Comparison of ENCODE assay signal across 25 mouse cellular contexts in genomic region chr19:5990033-5990432, GRCm38 (mm10). TPM values are rescaled to one million over a fixed set of nuclear protein-coding genes. Genes with fewer than 3 reads are reported as not detected.
DNase-seq lines count a peak whose midpoint lies in the region; ATAC-seq and TF ChIP-seq lines count a peak whose summit lies in the region.
"Had no signal": no experiment of that assay in that cellular context is flagged by ENCODE, and none has a peak within 500 bp of the region (broad histone marks: within the 10 kb centered on the region; RNA-seq: fewer than 3 reads in every experiment).

No protein-coding gene starts in this region.

- H3K36me3 ChIP-seq in forebrain, embryonic 12.5 days (replicated peaks) = no peaks in the 10 kb centered on the region
- H3K36me3 ChIP-seq in forebrain, embryonic 14.5 days (ENCODE audit: control insufficient read depth, insufficient read depth, low read length) = no peaks in the 10 kb centered on the region
- peaks cover 68% of the 10 kb centered on the region for H3K36me3 ChIP-seq in liver, embryonic 12.5 days
- no peaks in the 10 kb centered on the region for H3K36me3 ChIP-seq in limb, embryonic 12.5 days
- H3K36me3 ChIP-seq: hindbrain, embryonic 15.5 days; midbrain, embryonic 15.5 days had no signal

- no peak for TF ChIP-seq CTCF in bone marrow, adult 2 months (IDR thresholded peaks at IDR 0.05; ENCODE audit: control insufficient read depth, insufficient read depth, low read length)

- ATAC-seq in forebrain, embryonic 12.5 days (ENCODE audit: low FRiP score) = no peak
- ATAC-seq in forebrain, embryonic 14.5 days = no peak
- no peak for ATAC-seq in liver, embryonic 12.5 days
- ATAC-seq in limb, embryonic 12.5 days (ENCODE audit: insufficient number of reproducible peaks, insufficient read depth, low FRiP score, low TSS enrichment, low read depth) = no peak
- ATAC-seq: midbrain, embryonic 15.5 days had no signal

- no peak overlapping the region for H3K4me2 ChIP-seq in forebrain, embryonic 12.5 days
- no peak overlapping the region for H3K4me2 ChIP-seq in forebrain, embryonic 14.5 days (ENCODE audit: low read length)
- H3K4me2 ChIP-seq in liver, embryonic 12.5 days = no peak overlapping the region
- no peak overlapping the region for H3K4me2 ChIP-seq in limb, embryonic 12.5 days

- no peak for DNase-seq in forebrain, embryonic 14.5 days (ENCODE audit: low spot score)
- no peak for DNase-seq in liver
- DNase-seq in frontal cortex, postnatal 10 days (ENCODE audit: low spot score in 2 of 2) = no peak
- no peak for DNase-seq in adrenal gland, adult 18-20 months (ENCODE audit: low spot score in 2 of 2)
- DNase-seq: adrenal gland, adult 2 months; cerebellum, postnatal 14 days; gastrocnemius, postnatal 14 days; heart, adult 2 months; kidney, adult 9 months; retina, postnatal 1 day; right cerebral cortex, postnatal 4 days; thymus, postnatal 4 days had no signal

- 0 out of 2 replicates have a peak overlapping the region, but pooled peaks have one; percentile 5 for H3K27ac ChIP-seq in forebrain, embryonic 12.5 days
- H3K27ac ChIP-seq in forebrain, embryonic 14.5 days (ENCODE audit: low read depth, low read length) = no peak overlapping the region
- peak overlapping the region; percentile 54; the same call in 1 of the 2 replicates for H3K27ac ChIP-seq in liver, embryonic 12.5 days
- peak overlapping the region; percentile 38; the same call in 1 of the 2 replicates for H3K27ac ChIP-seq in bone marrow, adult 2 months (ENCODE audit: control insufficient read depth, insufficient read depth, low read depth, low read length, poor library complexity)
- 0 out of 2 replicates have a peak overlapping the region, but pooled peaks have one; percentile 17 for H3K27ac ChIP-seq in limb, embryonic 12.5 days
- H3K27ac ChIP-seq: heart, adult 2 months; left cerebral cortex, adult 2 months; macrophage had no signal

- H3K4me3 ChIP-seq in forebrain, embryonic 12.5 days (replicated peaks) = no peak overlapping the region
- no peak overlapping the region for H3K4me3 ChIP-seq in forebrain, embryonic 14.5 days (ENCODE audit: low read depth, low read length)
- no peak overlapping the region for H3K4me3 ChIP-seq in liver, embryonic 12.5 days
- no peak overlapping the region for H3K4me3 ChIP-seq in bone marrow, adult 2 months (replicated peaks; ENCODE audit: control insufficient read depth, low read depth, low read length)
- H3K4me3 ChIP-seq in limb, embryonic 12.5 days (replicated peaks) = no peak overlapping the region
- H3K4me3 ChIP-seq: heart, adult 2 months; hindbrain, embryonic 15.5 days; left cerebral cortex, adult 2 months had no signal

- no peak for TF ChIP-seq POLR2A in bone marrow, adult 2 months (IDR thresholded peaks at IDR 0.05; ENCODE audit: borderline replicate concordance, control insufficient read depth, low read depth, low read length)

- no peak overlapping the region for H3K9ac ChIP-seq in forebrain, embryonic 12.5 days
- H3K9ac ChIP-seq in forebrain, embryonic 14.5 days (ENCODE audit: low read length) = no peak overlapping the region
- H3K9ac ChIP-seq in liver, embryonic 12.5 days = no peak overlapping the region
- no peak overlapping the region for H3K9ac ChIP-seq in limb, embryonic 12.5 days (replicated peaks)
- H3K9ac ChIP-seq: hindbrain, embryonic 15.5 days had no signal

- H3K4me1 ChIP-seq in forebrain, embryonic 12.5 days = peaks cover 11% of the 10 kb centered on the region
- peaks cover 4% of the 10 kb centered on the region; the same call in 1 of the 2 replicates for H3K4me1 ChIP-seq in forebrain, embryonic 14.5 days (ENCODE audit: control insufficient read depth, insufficient read depth, low read length)
- peaks cover 25% of the 10 kb centered on the region for H3K4me1 ChIP-seq in liver, embryonic 12.5 days
- peaks cover 15% of the 10 kb centered on the region for H3K4me1 ChIP-seq in bone marrow, adult 2 months (ENCODE audit: control insufficient read depth, insufficient read depth, low read length)
- H3K4me1 ChIP-seq in limb, embryonic 12.5 days (replicated peaks) = peaks cover 17% of the 10 kb centered on the region

- no peaks in the 10 kb centered on the region for H3K9me3 ChIP-seq in forebrain, embryonic 12.5 days
- no peaks in the 10 kb centered on the region for H3K9me3 ChIP-seq in forebrain, embryonic 14.5 days (replicated peaks; ENCODE audit: control insufficient read depth, low read length)
- no peaks in the 10 kb centered on the region for H3K9me3 ChIP-seq in liver, embryonic 12.5 days (replicated peaks)
- H3K9me3 ChIP-seq in limb, embryonic 12.5 days = no peaks in the 10 kb centered on the region
- H3K9me3 ChIP-seq: hindbrain, embryonic 15.5 days; midbrain, embryonic 15.5 days had no signal

- H3K27me3 ChIP-seq in forebrain, embryonic 12.5 days = no peaks in the 10 kb centered on the region
- no peaks in the 10 kb centered on the region for H3K27me3 ChIP-seq in forebrain, embryonic 14.5 days (replicated peaks; ENCODE audit: control insufficient read depth, insufficient read depth, low read length)
- H3K27me3 ChIP-seq in liver, embryonic 12.5 days (replicated peaks) = no peaks in the 10 kb centered on the region
- H3K27me3 ChIP-seq in limb, embryonic 12.5 days = no peaks in the 10 kb centered on the region
- H3K27me3 ChIP-seq: hindbrain, embryonic 15.5 days; midbrain, embryonic 15.5 days had no signal

- 91% methylated on average over 12 of the region's 12 CpGs for WGBS in forebrain, embryonic 12.5 days
- 91% methylated on average over 12 of the region's 12 CpGs for WGBS in forebrain, embryonic 14.5 days
- 89% methylated on average over 12 of the region's 12 CpGs for WGBS in liver, embryonic 12.5 days (ENCODE audit: insufficient replicate concordance)
- WGBS in bone marrow, adult 2 months = 85% methylated on average over 12 of the region's 12 CpGs
- WGBS in limb, embryonic 12.5 days = 86% methylated on average over 12 of the region's 12 CpGs

RNA-seq across cellular contexts. Expression of gene Slc22a20, which starts 4.1 kb away (rescaled TPM):
- not detected in 2 replicates for polyA plus RNA-seq in forebrain, embryonic 12.5 days (2016; fragmentation: Nextera tagmentation; extraction: Ambion mirVana)
- not detected in 2 replicates for polyA plus RNA-seq in forebrain, embryonic 14.5 days (2014; fragmentation: Nextera tagmentation; extraction: Ambion mirVana)
- polyA plus RNA-seq in liver, embryonic 12.5 days (2016; fragmentation: Nextera tagmentation; extraction: Ambion mirVana) = not detected in 2 replicates
- 0.80 TPM in 1 of 2 replicates, not detected in the other for polyA plus RNA-seq in bone marrow, adult 2 months (2011; ENCODE audit: insufficient read depth, insufficient read length, low replicate concordance, missing spikeins)
- polyA plus RNA-seq in limb, embryonic 12.5 days (2016; fragmentation: Nextera tagmentation; extraction: Ambion mirVana) = not detected in 2 replicates
- not detected for total RNA-seq in adrenal gland, adult 18-20 months (2021)
- total RNA-seq: adrenal gland, adult 2 months; gastrocnemius, postnatal 14 days; heart, adult 2 months; layer of hippocampus, adult 8-10 months; left cerebral cortex, adult 2 months; MEL had no signal
- polyA plus RNA-seq: adrenal gland, adult 2 months; embryonic facial prominence, embryonic 11.5 days; heart, adult 2 months; heart, postnatal 0 days; hindbrain, embryonic 15.5 days; limb, embryonic 14.5 days; macrophage; midbrain, embryonic 15.5 days had no signal

RNA-seq across cellular contexts. Expression of gene Capn1, which starts 25.7 kb away (rescaled TPM):
- 2.0 and 3.2 TPM in 2 replicates for polyA plus RNA-seq in forebrain, embryonic 12.5 days (2016; fragmentation: Nextera tagmentation; extraction: Ambion mirVana)
- 2.4 TPM in 2 replicates for polyA plus RNA-seq in forebrain, embryonic 14.5 days (2014; fragmentation: Nextera tagmentation; extraction: Ambion mirVana)
- polyA plus RNA-seq in liver, embryonic 12.5 days (2016; fragmentation: Nextera tagmentation; extraction: Ambion mirVana) = 37.7 and 38.5 TPM in 2 replicates
- 59.9 and 139 TPM in 2 replicates for polyA plus RNA-seq in bone marrow, adult 2 months (2011; ENCODE audit: insufficient read depth, insufficient read length, low replicate concordance, missing spikeins)
- 7.0 and 7.7 TPM in 2 replicates for polyA plus RNA-seq in limb, embryonic 12.5 days (2016; fragmentation: Nextera tagmentation; extraction: Ambion mirVana)
- total RNA-seq in adrenal gland, adult 18-20 months (2021) = 10 to 100 TPM; 31.6 to 35.5 TPM

RNA-seq across cellular contexts. Expression of gene Pola2, which starts 26.0 kb away (rescaled TPM):
- polyA plus RNA-seq in forebrain, embryonic 12.5 days (2016; fragmentation: Nextera tagmentation; extraction: Ambion mirVana) = 76.8 and 80.4 TPM in 2 replicates
- 35.5 and 41.1 TPM in 2 replicates for polyA plus RNA-seq in forebrain, embryonic 14.5 days (2014; fragmentation: Nextera tagmentation; extraction: Ambion mirVana)
- 79.7 and 83.2 TPM in 2 replicates for polyA plus RNA-seq in liver, embryonic 12.5 days (2016; fragmentation: Nextera tagmentation; extraction: Ambion mirVana)
- polyA plus RNA-seq in bone marrow, adult 2 months (2011; ENCODE audit: insufficient read depth, insufficient read length, low replicate concordance, missing spikeins) = 41.9 and 79.8 TPM in 2 replicates
- 91.5 and 91.9 TPM in 2 replicates for polyA plus RNA-seq in limb, embryonic 12.5 days (2016; fragmentation: Nextera tagmentation; extraction: Ambion mirVana)
- 10 to 100 TPM; 15.5 to 16.8 TPM for total RNA-seq in adrenal gland, adult 18-20 months (2021)

RNA-seq across cellular contexts. Expression of gene Syvn1, which starts 56.3 kb away (rescaled TPM):
- 26.4 and 31.3 TPM in 2 replicates for polyA plus RNA-seq in forebrain, embryonic 12.5 days (2016; fragmentation: Nextera tagmentation; extraction: Ambion mirVana)
- 17.6 and 20.2 TPM in 2 replicates for polyA plus RNA-seq in forebrain, embryonic 14.5 days (2014; fragmentation: Nextera tagmentation; extraction: Ambion mirVana)
- 17.4 and 19.4 TPM in 2 replicates for polyA plus RNA-seq in liver, embryonic 12.5 days (2016; fragmentation: Nextera tagmentation; extraction: Ambion mirVana)
- polyA plus RNA-seq in bone marrow, adult 2 months (2011; ENCODE audit: insufficient read depth, insufficient read length, low replicate concordance, missing spikeins) = 30.5 and 58.5 TPM in 2 replicates
- polyA plus RNA-seq in limb, embryonic 12.5 days (2016; fragmentation: Nextera tagmentation; extraction: Ambion mirVana) = 25.1 and 28.0 TPM in 2 replicates
- total RNA-seq in adrenal gland, adult 18-20 months (2021) = 10 to 100 TPM; 49.7 to 71.3 TPM
